Mouse (Mus musculus): Measurements from ENCODE around the gene Cdipt.

The Cdipt gene

DNA sequence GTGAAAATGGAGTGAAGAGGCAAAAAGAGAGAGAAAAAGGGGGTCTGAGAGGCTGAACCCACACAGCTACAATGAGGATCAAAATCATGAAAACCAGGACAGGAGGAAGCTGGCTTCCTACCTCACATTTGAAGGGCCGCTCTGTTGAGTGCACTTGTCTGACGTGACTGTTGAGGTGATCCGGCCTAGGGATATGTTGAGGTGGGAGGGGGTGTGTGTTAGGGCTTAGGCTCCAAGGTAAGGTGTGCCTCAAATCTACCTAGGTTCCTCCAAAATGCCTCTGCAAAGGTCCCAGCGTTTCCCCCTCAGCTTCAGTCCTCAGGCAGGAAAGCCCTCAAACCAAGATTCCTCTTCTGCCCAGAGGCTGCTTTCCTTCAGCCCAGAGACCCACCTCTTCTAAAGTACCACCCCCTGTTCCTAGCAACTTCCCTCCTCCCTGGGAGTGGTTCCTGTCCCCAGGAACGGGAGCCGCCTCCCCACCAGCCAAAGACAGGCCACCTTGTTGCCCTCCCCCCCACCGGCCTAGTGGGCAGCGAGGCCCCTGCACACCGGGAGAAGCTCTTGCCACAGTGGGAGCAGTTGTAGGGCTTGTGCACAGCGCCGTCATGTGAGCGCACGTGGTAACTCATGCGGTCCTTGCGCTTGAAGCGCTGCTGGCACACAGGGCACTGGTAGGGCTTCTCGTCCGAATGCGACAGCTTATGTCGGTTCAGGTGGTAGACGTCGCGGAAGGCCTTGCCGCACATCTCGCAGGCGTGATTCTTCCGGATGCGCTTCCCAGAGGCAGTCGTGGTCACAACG lies 49.2 kb downstream of the Cdipt start:
- peak; percentile 79 to 82 for DNase-seq (ENCODE audit: low spot score in 2 of 2)

DNA sequence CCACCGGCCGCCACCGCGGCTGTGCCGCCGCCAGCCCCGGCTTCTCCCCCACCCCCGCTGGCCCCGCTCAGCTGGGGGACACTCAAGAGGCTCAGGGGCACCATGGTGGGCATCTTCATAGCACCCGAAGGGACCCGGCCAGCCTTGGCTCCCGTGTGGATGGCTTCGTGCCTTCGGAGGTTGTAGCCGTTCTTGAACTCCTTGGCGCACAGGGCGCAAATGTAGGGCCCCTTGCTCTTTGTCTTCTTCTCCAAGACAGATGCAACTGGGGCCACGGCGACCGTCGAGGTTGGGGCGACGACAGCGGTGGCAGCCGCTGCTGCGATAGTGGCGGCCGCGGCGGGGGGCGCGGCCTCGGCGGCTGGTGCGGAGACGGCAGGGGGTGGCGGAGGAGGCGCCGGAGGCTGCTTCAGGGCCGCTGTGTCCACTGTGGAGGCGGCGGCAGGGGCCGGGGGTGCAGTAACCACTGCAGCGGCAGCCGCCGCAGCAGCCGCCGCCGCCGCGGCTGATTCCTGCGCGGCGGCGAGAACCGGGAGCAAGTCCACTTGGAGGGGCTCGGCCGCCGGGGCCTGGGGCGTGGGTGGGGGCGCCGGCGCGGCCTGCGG lies 49.9 kb downstream of the Cdipt start:
- DNase-seq (ENCODE audit: low spot score in 2 of 2), result peak; percentile 35 to 54

DNA sequence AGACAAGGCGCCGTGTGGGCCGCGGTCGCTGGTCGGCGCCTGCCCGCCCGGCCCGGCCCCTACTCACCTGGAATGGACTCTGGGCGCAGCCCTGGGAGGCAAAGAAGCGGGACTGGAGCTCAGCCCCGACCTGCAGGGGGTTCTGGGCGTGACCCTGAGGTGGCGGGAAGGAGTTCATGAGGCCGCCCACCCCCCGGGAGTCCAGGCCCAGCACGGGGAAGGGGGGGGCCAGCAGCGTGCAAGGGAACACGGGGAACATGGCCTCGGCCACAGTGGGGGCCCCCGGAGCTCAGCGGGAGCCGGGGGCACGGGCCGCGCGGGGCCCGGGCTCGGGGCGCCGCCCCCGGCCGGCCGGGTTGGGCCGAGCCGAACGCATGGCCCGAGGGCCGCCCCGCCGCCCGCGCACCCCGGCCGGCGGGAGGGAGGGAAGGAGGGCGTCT lies 50.5 kb downstream of the Cdipt start:
- DNase-seq (ENCODE audit: low spot score in 2 of 2), result peak; percentile 72 to 76

DNA sequence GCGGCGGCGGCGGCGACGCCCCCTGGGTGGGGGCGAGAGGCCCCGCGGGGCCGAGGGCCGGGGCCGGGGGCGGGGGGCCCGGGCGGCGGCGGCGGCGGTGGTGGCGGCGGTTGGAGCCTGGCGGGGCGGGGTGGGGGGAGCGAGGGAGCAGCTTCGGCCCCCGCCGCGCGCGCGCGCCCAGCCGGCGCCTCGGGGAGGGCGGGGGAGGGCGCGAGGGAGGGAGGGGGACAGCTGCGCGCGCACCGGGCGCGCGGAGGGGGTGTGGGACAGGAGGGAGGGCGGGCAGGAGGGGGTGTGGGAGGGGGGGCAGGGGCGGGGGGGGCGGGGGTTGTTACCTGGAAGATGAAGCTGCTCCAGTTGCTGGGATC lies 50.9 kb downstream of the Cdipt start:
- no peak for DNase-seq (ENCODE audit: low spot score in 2 of 2)

DNA sequence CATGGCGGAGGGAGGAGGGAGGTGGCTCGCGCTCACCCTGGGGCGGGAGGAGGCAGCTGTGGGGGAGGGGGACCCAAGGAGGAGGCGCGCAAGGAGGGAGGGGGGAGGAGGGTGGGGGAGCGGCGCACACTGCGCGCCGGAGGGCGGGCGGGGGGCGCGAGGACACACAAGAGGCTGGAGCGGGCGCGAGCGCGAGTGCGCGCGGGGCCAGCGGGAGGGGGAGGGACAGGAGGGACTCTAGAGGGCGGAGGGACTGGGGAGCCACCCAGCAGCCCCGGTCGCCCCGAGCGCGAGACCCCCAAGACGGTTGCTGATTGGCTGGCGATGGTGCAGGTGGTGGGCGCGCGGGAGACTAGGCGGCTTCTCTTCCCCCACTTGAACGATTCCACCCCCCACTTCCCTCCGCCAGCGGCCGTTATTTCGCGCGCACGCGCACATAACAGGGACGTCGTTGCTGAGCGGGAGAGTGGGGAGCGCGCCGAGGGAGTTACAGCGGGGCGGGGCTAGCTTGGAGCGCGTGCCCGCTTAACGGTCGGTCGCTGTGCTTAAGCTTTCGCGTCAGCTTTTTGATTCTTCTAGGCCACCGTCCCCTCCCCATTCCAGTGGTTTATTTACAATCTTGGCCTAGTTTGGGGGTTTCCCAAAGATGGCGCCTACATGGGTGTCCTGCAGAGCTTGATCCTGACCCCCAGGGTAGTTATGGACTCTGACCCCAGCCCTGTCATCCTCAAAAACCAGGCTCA lies 51.4 kb downstream of the Cdipt start, which contains the start of gene Maz:
Gene Maz (minus strand): TSS at position 54 of the 743 bp plus-strand sequence.
- DNase-seq (ENCODE audit: low spot score in 2 of 2), result peak; percentile 99

DNA sequence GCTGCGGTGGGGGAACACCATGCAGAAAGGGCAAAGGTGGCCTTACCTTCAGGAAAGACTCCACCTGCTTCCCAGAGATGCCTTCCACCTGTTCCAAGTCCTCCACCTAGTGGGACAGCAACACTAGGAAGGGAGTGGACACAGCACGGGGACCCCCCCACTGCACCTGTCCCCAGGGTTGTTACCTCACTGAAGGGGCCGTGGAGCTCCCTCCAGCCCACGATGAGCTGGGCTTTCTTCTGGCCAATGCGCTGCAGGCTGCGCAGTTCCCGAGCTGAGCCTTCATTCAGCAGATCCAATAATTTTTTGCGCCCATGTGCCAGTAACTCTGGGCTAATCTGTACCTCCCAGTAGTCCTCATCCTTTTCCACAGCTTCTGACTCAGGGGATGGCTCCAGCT lies 52.2 kb downstream of the Cdipt start:
- DNase-seq (ENCODE audit: low spot score in 2 of 2), result no peak

Measured in frontal cortex, postnatal 10 days (tissue).